Mouse (Mus musculus) megakaryocyte-erythroid progenitor cell, adult 5 weeks (primary cell): ENCODE results near the gene Nxf7. TPM values are rescaled to one million over a fixed set of nuclear protein-coding genes. Genes with fewer than 3 reads are reported as not detected.

ENCODE experiments used
- polyA plus RNA-seq: library from polyadenylated mRNA; stranded (reverse); fragments of >175 nt; gene quantifications from 2 replicates; pipeline ENCODE4 v1.2.3, GENCODE M21; 2012

The Nxf7 gene
- 0.03 TPM in 1 of 2 replicates, not detected in the other for polyA plus RNA-seq

DNA sequence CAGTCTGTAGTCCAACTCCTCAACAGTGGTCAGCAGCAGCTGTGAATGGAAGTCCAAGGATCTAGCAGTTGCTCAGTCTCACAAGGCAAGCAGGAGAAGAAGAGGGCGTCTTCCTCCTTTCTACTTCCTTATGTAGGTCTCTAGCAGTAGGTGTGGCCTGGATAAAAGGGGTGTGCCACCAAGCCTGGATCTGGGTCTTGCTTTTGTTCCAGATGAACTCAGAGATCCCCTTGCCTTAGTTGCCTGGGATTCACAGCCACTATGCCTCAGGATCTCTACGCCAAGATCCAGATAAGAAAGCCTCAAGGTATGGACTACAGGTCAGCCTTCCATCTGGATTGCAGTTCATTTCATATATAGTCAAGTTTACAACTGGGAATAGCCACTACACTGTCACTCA is at the start of gene Nxf7:
Gene Nxf7, minus strand, starts transcription at position 101 of the 400 bp plus-strand sequence.

DNA sequence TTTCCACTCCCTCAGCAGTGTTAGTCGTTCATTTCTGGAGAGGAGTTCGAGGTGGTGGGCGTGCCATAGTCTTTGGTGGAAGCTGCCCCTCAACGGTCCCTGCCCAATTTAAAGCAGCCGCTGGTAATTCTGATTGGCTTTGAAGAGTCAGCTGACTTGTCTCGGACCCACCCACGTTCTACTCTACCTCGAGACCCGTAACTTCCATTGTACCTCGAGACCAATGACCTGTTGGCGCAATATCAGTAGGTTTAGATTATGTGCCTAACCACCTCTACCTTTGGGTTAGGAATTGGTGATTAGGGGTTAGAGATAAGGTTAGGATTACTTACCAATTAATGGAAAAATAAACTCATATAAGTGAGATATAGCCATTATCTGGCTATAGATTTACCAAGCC is 29.0 kb upstream of the Nxf7 start, which contains the start of gene Prame:
Gene Prame, minus strand, starts transcription at position 101 of the 400 bp plus-strand sequence.

Other genes starting within 250 kb of the Nxf7 start
- gene Gm5128, start 225.5 kb downstream of the Nxf7 start, polyA plus RNA-seq = not detected in 2 replicates
- gene Gm7903, start 164.9 kb downstream of the Nxf7 start, polyA plus RNA-seq = not detected in 2 replicates
- not detected in 2 replicates for gene AV320801, start 104.2 kb downstream of the Nxf7 start, polyA plus RNA-seq
- gene Prame, start 28.9 kb upstream of the Nxf7 start, polyA plus RNA-seq = not detected in 2 replicates
- gene Tcp11x2, start 95.0 kb upstream of the Nxf7 start, polyA plus RNA-seq = not detected in 2 replicates
- gene Tmsb15a, start 126.5 kb upstream of the Nxf7 start, polyA plus RNA-seq = not detected in 2 replicates
- gene Armcx5, start 144.0 kb upstream of the Nxf7 start, polyA plus RNA-seq = 1.3 and 2.7 TPM in 2 replicates
- 5.9 and 7.3 TPM in 2 replicates for gene Gprasp1, start 144.0 kb upstream of the Nxf7 start, polyA plus RNA-seq
- 8.1 and 18.4 TPM in 2 replicates for gene Bhlhb9, start 198.8 kb upstream of the Nxf7 start, polyA plus RNA-seq
- gene Gprasp2, start 240.3 kb upstream of the Nxf7 start, polyA plus RNA-seq = 1.3 TPM in 2 replicates